Mouse (Mus musculus) 3T3-L1 (cell line): Measurements from ENCODE around the gene Klf9.
"Not testable (repeated sequence)": the region's sequence is repeated elsewhere in the genome, so short reads cannot be mapped to it uniquely, and the experiment has no call there.

Experiments
- DNase-seq: peaks from one replicate; pipeline ENCODE4 v3.0.0-alpha.2; 2015; ENCODE audit warnings: low read depth, low spot score

Gene Klf9

DNA sequence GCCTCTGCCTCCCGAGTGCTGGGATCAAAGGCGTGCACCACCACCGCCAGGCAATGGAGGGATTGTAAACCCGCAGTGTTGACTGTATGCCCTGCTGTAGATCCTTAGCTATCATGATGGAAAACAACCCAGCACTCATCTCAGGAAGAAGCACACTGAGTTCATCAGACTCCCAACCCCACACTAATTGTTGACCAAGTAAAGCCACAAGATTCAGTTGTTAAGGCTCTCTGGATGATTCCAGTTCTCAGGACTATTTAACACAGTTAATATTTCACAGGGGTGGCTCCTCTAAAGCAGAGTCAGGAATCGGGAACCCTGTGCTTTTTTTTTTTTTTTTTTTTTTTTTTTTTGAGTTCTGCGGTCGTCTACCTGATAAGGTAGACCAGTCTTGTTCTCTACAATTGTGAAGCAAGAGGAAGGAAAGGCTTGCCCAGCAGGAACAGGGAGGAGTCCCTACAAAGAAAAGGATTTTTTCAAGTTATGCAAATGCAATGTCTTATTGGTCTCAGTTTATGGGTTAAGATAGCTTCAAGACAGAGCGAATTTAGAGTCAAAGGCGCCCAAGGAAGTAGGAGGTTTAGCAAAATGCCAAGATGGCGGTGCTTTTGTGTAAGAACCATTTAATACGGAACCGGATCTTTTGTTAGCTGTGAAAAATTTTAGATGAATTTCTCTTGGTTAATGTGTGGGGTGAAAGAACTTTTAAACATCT, 1.1 kb upstream of the Klf9 start:
- peak; percentile 66 for DNase-seq

DNA sequence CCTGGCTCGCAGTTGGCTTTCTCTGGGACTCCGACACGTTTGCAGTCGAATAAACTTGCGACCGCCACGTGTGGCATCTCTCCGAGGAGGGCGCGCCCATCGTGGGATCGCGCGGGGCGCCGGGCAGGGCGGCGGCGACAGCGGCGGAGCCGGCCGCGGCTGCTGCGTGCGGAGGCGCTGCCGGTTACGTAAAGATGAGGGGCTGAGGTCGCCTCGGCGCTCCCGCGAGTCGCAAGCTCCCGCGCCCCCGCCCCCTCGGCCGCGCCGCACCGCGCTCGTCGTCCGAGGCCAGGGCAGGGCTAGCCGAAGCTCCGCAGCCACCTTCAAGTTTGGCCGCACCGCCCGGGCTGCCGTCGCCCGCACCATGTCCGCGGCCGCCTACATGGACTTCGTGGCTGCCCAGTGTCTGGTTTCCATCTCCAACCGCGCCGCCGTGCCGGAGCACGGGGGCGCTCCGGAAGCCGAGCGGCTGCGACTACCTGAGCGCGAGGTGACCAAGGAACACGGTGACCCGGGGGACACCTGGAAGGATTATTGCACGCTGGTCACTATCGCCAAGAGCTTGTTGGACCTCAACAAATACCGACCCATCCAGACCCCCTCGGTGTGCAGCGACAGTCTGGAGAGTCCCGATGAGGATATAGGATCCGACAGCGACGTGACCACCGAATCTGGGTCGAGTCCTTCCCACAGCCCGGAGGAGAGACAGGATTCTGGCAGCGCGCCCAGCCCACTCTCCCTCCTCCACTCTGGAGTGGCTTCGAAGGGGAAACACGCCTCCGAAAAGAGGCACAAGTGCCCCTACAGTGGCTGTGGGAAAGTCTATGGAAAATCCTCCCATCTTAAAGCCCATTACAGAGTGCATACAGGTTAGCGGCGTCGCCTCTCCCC, 610 bp downstream of the Klf9 start:
- peak; percentile 77 for DNase-seq

DNA sequence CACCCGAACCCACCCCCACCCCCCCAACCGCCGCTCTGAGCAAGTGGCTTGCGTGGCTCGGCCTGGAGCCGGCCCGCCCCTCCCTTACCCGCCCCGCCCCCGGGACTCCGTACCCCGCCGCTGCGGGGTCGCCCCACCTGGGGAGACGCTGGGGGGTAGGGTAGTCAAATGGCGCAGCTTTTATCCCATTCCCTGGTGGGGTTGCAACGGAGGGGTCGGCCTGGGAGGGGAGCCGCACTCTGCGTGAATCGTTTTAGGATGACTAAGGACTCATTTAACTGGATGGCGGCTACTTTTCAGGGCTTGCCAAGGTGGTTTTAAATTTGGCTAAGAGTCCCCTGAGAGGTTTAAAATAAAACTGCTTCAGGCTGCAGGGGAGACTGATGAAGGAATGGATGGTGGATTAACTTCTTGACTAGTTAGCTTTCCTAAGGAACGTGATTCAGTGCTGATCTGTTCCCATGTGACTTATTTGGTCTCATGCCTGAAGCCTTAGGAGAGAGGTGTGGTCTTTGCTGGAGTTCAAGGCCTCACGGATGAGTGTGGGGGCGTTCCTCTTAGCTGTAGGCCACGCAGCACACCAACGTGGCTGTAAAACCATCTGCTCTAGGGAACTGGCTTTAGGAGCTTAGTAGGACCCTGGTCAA, 1.5 kb downstream of the Klf9 start:
- peak; percentile 94 for DNase-seq

DNA sequence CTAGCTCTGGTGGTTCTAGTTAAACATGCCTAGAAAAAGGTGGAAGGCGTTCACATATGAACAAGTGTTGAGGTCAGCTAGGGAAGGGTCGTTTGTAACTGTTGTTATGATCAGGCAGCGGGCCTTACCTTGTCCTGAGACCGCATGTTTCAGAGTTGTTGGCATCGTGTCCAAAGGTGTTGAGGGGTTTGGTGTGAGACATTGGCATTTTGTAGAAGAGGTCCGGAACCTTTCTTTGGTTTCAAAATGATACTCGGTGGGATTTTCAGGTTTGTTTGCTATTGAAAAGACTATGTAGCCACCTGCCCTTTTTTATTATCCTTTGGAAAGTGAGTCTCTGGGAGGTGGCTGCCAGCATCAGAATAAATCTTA, 2.0 kb downstream of the Klf9 start:
- no peak for DNase-seq

DNA sequence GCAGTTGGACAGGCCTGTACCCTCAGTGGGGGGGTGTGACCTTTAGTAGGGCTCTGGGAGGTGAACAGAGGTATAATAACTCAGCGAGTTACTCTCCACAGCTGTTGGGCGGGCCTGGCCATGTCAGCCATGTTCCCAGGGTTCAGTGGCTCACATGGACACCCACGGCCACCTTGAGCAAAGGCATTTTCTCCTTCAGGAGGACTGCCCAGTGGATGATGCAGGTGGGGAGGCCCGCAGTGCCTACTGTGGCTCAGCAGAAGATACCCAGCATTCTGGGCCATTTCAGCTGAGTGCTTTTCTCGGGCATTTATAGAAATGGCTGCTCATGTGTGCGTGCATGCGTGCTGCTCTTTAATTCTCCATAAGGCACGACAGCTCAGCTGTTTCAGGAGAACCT, 2.5 kb downstream of the Klf9 start:
- no peak for DNase-seq

DNA sequence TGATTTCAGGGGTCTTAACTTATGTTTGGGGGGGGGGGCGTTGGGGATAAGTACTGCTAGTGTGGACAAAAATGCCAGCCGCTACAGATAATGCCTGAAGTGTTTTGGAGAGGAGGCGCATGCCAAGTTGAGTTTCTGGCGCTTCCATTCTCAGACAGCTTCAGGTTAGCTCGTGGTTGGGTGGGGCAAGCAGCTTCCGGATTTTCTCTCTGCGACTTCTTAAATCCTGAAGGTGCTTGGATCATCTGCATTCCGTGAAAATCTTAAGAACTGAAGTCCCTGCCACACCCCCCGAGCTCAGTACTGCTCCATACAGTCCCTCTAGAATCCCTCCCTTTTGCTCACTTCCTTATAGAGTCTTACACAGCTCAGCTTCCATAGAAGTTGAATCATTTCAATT, 3.0 kb downstream of the Klf9 start:
- no peak for DNase-seq

DNA sequence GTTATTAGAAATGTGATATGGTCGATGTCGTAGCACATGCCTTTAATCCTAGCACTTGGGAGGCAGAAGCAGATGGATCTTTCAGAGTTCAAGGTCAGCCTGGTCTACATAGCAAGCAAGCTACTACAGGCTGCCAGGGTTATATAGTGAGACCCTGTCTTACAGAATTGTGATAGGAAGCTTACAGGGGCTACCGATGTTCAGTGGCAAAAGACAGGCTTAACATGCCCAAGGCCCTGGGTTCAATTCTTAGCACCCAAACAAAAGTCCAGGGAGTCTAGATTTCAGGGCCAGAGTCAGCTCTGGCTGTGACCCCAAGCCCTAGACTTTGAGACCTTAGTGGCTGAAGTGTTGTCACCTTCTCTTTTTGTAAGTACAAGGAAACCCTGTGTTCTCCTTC, 4.1 kb downstream of the Klf9 start:
- no peak for DNase-seq

DNA sequence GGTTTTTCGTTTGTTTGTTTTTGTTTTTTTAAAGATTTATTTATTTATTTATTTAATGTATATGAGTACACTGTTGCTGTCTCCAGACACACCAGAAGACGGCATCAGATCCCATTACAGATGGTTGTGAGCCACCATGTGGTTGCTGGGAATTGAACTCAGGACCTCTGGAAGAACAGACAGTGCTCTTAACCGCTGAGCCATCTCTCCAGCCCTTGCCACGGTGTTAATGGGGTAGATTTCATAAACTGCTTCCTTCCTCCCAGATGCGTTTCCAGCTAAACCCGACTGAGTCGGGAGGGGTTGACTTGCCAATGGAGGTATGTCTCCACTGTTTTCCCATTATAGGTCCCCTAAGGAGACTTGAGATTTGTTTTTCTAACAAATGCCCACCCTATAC, 4.5 kb downstream of the Klf9 start:
- not testable (repeated sequence) for DNase-seq

DNA sequence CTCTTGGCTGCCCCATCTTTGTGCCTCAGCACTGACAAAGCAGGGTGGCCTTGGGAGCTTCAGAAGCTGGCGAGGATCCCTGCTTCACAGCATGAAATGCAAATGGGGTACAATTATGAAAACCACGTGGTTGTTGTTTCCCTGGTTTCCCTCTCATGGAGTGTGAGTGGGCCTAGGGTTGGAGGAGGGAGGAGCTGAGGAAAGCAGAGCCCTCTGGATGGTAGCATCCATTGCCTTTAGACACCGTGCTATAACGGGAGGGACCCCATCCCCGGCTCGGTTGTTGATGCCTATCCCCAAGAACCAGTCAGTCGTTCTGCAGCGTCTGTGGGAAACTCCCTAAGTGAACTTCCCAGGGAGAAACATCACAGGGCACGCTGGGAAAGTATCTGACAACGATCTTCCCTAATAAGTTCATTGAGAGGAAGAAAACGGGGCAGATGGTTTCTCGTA, 5.4 kb downstream of the Klf9 start:
- no peak for DNase-seq

DNA sequence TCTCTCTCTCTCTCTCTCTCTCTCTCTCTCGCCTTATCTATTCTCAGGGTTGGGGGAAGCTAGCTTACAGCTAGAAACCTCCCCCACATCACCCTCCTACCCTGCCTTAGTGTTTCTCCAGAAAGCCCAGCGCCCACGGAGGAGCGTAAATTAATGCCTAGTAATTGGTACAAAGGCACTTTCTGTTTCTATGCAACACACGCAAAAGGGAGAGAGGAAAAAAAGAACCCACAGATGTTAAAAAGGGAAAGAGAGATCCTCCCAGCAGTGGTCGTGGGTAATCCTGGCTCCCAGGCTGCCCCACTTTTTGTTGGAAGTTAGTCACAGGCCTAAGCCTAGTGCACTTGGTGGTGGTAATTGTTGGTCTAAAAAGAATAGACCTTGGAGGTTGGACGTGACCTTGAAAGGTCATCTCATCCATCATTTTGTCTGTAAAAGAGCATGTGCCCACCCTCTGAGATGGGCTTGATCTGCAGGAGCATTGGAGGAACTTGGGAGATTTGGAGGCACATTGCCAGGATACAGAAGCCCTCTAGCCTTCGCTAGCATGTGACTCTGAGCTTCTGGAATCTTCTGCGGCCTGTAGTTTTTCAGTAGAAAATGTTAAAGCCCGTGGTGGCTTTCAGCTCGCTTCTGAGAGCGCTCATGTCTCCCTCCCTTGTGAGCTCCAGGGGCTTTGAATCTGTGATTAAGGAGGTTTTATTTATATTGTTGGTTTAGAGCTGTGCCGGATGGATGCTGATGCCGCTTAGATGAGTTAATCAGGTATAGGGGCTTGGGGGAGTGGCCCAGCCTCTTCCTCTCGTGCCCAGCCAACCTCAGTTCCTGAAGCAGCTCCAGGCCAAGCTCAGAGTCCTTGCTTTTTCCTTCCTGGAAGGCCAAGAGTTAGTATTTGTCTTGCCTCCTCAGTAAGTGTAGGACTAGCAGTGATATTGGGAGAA, 6.3 kb downstream of the Klf9 start:
- no peak for DNase-seq

DNA sequence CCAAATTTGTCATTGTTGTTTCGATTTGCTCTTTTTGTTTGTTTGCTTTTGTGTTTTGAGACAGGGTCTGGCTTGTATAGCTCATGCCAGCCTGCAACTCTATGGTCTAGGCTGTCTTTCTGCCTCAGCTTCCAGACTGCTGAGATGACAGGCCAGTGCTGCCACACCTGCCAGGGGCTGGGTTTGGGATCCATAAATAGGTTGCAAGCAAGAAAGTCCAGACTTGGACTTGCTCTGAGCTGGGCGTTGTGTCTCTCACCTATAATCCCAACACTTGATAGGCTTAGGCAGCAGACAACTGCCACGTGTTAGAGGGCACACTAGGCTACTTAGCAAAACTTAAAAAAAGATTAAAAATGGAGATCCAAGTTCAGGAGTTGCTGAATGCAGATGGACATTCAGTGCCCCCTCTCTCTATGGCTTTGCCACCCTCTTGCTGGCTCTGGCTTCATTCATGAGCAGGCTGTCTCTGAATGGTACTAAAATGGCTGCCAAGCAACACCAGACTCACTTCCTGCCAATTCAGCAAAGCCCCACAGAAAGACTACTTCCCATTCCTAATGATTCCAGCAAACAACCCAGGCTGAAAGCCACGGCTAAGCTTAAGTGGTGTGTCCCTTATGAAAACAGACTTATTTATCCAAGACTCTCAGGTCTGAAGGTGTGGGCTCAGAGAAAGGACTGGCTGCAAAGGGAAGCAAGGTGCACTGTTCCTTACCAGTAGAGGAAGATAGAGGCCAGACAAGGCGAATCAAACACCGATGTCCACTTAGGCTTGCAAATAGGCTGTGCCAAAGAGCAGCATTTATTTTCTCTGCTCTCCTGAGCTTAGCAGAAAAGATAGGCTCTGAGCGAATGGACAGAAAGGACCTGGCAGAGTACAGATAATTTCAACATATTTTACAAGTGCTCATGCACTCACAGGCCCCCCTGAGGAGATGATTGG, 8.7 kb downstream of the Klf9 start:
- no peak for DNase-seq

DNA sequence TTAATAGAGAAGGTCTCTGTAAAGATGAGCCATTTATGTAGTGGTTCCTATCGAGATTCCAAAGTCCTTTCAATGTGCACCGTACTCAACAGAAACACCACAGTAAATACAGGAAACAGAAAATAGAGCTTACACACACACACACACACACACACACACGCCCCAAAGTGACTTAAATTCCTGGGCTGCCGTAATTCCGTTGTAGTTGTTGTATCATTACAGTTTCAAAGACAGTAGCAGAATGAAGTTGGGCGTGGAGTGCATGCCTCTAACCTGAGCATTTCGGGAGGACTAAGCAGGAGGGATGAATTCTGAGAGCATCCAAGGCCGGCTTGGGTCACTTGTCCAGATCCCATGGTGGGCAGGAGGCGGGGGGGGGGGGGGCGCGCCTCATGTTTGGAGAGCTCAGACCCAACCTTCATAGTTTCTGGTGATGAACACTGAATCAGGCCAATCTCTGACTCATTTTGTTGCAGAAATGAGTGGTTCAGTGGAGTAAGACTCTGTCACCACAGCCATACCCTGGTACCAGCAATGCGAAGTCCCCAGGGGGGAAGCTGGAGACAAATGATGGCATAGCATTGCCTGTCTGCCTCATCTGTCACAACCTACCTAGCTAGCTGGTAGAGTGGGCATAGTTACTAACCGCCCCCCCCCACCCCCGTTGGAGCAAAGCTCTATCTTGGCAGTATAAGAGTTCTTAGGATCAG, 9.7 kb downstream of the Klf9 start:
- DNase-seq, result peak; percentile 66

DNA sequence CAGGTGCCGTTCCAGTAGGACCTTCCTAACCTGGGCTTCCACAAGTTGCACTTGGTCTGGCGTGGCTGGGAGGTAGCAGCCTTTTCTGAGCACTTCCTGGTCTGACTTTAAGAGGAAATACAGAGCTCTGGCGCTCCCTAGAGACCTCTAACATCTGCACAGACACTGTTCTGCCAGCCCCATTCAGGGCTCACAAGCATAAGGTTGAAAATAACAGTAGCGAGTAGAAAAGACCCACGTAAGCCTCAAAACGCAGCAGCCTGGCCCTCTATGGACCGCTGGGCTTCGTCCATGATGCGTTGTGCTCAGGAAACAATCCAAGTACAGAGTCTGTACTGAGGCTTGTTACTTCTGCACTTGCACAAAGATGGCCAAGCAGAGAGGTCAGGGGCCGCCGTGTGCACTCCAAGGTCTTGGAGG, 10.6 kb downstream of the Klf9 start:
- DNase-seq, result peak; percentile 77

DNA sequence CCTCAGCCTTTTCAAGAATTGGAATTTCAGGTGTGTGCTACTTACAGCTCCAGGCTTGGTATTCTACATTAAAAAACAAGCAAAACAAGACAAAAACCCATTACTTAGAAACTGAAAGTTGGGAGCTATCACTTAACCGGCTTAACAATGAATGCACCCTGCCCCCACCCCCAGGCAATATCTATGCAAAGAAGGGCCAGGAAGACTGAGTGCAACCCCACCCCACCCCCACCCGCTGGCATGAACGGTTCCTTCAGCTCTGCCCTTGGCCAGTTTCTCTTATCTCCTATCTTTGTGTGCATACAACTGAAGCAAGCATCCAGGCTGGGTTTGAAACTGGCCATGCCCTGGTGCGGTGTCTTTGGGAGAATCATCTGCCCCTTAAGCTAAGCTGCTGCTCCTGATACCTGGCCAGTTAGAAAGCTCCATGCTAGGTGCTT, 11.2 kb downstream of the Klf9 start:
- no peak for DNase-seq

DNA sequence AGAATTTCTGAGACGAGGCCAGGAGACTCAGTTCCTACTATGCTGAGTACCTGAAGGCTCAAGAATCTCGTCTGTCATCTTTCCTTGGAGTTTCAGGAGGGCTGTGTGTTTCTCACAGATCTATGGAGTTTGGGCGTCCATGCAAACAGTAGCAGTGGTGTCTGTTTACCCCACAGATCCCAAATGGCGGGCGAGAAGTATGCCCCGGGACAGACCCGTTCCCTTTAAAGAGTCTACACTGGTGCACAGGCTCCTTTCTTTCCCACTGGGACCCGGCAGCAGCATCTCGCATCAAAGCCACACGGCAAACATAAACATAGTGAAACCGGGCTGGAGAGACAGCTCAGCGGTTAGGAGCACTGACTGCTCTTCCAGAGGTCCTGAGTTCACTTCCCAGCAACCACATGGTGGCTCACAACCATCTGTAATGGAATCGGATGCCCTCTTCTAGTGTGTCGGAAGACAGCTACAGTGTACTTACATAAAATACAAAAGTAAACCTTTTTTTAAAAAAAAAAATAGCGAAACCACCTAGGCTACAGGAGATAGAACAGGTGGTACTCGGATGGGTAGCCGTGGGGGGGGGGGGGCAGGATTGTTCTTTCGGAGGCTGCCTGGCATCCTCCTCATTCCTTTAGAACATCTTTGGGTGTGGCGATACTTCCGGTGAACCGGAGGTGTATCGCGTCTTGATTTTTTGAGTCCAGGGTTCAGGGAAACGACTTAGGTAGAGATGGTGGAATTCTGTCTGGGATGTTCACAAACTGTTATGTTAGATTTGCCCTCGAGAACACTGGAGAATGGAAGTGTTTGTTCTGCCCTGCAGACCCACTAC, 12.0 kb downstream of the Klf9 start:
- no peak for DNase-seq

DNA sequence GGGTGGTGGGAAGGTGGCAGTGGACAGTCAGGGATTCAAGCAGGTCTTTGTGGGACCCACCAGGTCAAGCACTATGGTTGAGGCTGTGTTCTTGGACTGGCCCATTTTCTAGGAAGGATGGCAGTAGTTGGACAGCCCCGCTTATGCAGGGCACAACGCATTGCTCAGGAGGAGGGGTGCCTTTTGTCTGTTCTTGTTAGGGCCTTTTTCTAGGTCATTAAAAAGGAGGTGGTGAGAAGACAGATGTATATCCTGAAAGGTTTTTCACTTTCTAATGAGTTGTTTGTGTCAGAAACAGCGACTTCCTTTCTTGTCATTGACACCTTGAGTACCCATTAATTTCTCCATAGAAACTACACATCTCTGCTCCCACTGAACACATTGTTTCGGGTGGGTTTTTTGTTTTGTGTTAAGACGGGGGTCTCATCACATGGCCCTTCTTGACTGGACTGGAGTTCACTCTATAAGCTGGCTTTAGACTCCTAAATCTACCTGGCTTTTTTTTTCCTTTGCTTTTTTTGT, 12.6 kb downstream of the Klf9 start:
- no peak for DNase-seq

DNA sequence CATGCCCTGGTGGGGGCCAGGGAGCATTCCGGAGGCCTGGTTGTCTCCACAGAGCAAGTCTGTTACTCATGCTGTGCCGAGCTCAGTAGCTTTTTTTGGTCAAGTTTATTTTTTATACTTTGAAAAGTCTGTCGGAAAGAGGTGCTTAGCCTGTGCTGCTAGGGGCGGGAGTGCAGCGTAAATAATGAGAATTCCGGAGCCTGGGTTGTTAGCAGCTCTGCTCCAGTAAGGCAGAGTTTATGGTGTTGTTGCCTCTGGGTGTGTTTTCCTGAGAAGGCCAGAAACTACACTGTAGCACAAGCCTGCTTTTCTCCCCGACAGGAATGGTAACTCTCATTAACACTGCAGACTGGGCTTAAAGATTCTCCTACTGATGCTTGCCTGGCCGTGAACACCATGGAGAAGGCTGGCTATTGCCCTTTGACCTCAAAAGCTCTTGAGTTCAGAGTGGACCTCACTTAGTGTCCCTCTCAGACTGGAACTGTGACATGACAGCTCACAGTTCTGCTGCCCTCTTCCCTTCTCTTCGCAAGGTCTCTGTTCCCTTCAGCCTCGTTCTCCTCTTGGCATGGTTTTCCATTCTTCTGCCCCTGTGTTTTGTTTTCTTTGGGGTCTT, 18.9 kb downstream of the Klf9 start:
- no peak for DNase-seq

DNA sequence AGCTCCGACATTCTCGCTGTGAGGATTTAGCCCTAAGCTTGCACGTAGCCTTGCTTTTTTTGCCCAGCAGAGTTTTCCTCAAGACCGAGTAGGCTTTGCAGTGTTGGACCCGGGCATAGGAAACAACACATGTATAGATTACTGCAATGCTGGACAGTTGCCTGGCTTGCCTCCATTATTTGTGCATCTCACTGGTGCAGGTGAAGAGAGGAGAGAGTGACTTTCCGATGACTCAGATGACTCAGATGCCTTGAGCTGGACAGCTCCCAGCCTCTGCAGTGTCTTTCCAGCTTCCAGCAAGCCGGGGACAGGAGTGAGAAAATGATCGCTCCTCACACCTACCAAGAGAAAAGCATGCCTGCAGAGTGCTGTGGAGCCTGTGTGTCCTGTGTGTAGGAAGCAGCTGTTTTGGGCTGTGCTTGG, 21.4 kb downstream of the Klf9 start:
- DNase-seq, result peak; percentile 75
